In the genomic region with DNA sequence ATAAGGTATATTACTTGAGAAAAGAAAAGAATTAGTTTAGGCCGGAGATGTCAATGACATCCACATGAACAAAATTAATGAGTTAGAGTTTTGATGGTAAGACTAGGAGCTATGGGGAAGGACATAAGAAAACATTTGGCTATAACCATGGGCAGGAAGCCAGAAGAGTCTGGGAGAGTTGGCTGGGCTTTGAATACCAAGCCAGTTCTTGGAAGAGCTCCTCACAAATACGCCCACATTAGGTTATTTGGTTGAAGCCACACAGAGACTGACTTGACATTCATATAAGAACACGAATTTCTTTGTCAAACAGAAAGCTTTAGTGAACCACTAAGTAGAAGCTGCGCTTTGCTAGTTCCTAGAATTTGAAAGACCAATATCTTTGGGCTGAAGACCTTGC, we compare ENCODE assay signal across 26 mouse cellular contexts.
DNase-seq lines count a peak whose midpoint lies in the region; ATAC-seq and TF ChIP-seq lines count a peak whose summit lies in the region.
"Had no signal": no experiment of that assay in that cellular context is flagged by ENCODE, and none has a peak within 500 bp of the region (broad histone marks: within the 10 kb centered on the region; RNA-seq: fewer than 3 reads in every experiment).

No protein-coding gene starts in this region.

- H3K9ac ChIP-seq in hindbrain, postnatal 0 days (replicated peaks; ENCODE audit: low read length): no peak overlapping the region
- no peak overlapping the region for H3K9ac ChIP-seq in hindbrain, embryonic 16.5 days (ENCODE audit: low read depth, low read length)
- H3K9ac ChIP-seq: embryonic facial prominence, embryonic 13.5 days; heart, embryonic 12.5 days; limb, embryonic 15.5 days; liver, embryonic 14.5 days; lung, embryonic 15.5 days; neural tube, embryonic 15.5 days had no signal

- WGBS in hindbrain, postnatal 0 days: 72% methylated on average over 4 of the region's 4 CpGs
- WGBS in hindbrain, embryonic 16.5 days: 79% methylated on average over 4 of the region's 4 CpGs

- H3K4me3 ChIP-seq in hindbrain, postnatal 0 days (ENCODE audit: low read length): no peak overlapping the region
- no peak overlapping the region for H3K4me3 ChIP-seq in hindbrain, embryonic 16.5 days (ENCODE audit: low read length)
- H3K4me3 ChIP-seq: embryonic facial prominence, embryonic 13.5 days; heart, embryonic 12.5 days; hindbrain, embryonic 10.5 days; limb, embryonic 15.5 days; lung, embryonic 15.5 days; neural tube, embryonic 15.5 days had no signal

- H3K4me1 ChIP-seq in hindbrain, postnatal 0 days (ENCODE audit: insufficient read depth, low read length): no peaks in the 10 kb centered on the region
- no peaks in the 10 kb centered on the region for H3K4me1 ChIP-seq in hindbrain, embryonic 16.5 days (ENCODE audit: control insufficient read depth, insufficient read depth, low read depth, low read length)
- H3K4me1 ChIP-seq: embryonic facial prominence, embryonic 13.5 days; heart, embryonic 12.5 days; hindbrain, embryonic 10.5 days; limb, embryonic 15.5 days; lung, embryonic 15.5 days; neural tube, embryonic 15.5 days had no signal

- no peaks in the 10 kb centered on the region for H3K36me3 ChIP-seq in hindbrain, postnatal 0 days (ENCODE audit: insufficient read depth, low read length)
- no peaks in the 10 kb centered on the region for H3K36me3 ChIP-seq in hindbrain, embryonic 16.5 days (ENCODE audit: control insufficient read depth, insufficient read depth, low read length)
- H3K36me3 ChIP-seq: embryonic facial prominence, embryonic 13.5 days; heart, embryonic 12.5 days; hindbrain, embryonic 10.5 days; limb, embryonic 15.5 days; lung, embryonic 15.5 days; neural tube, embryonic 15.5 days had no signal

- no peak overlapping the region for H3K4me2 ChIP-seq in hindbrain, postnatal 0 days (ENCODE audit: low read depth, low read length)
- no peak overlapping the region for H3K4me2 ChIP-seq in hindbrain, embryonic 16.5 days (ENCODE audit: low read length)
- H3K4me2 ChIP-seq: embryonic facial prominence, embryonic 13.5 days; heart, embryonic 12.5 days; limb, embryonic 15.5 days; lung, embryonic 15.5 days; neural tube, embryonic 15.5 days had no signal

- H3K27ac ChIP-seq in hindbrain, postnatal 0 days: no peak overlapping the region
- no peak overlapping the region for H3K27ac ChIP-seq in hindbrain, embryonic 16.5 days (ENCODE audit: low read depth, low read length)
- H3K27ac ChIP-seq: embryonic facial prominence, embryonic 13.5 days; hindbrain, embryonic 10.5 days; kidney, postnatal 0 days; limb, embryonic 15.5 days; liver, embryonic 14.5 days; lung, embryonic 15.5 days; neural tube, embryonic 15.5 days had no signal

- no peak for TF ChIP-seq CTCF in hindbrain, postnatal 0 days (IDR thresholded peaks at IDR 0.05; ENCODE audit: low read depth)

- DNase-seq in hindbrain, postnatal 0 days (ENCODE audit: low spot score): peak; percentile 14
- peak; percentile 81 for DNase-seq in brain, adult 2 months (ENCODE audit: low read depth, low spot score)
- peak; percentile 30 to 46 for DNase-seq in cerebellum, postnatal 25 days
- DNase-seq in skeletal muscle tissue, adult 2 months (ENCODE audit: low read depth, low spot score): peak; percentile 0
- DNase-seq in spleen, adult 12 weeks (ENCODE audit: low spot score): no peak
- DNase-seq: adrenal gland, adult 8-10 months; gastrocnemius, postnatal 14 days; heart, adult 18-20 months; heart, postnatal 10 days; kidney, adult 11 months; left cerebral cortex, postnatal 4 days; lung, postnatal 4 days; right cerebral cortex, adult 18-20 months had no signal

- no peaks in the 10 kb centered on the region for H3K27me3 ChIP-seq in hindbrain, postnatal 0 days (ENCODE audit: insufficient read depth, low read length)
- H3K27me3 ChIP-seq in hindbrain, embryonic 16.5 days (replicated peaks; ENCODE audit: control insufficient read depth, insufficient read depth, low read length): no peaks in the 10 kb centered on the region
- H3K27me3 ChIP-seq: embryonic facial prominence, embryonic 13.5 days; heart, embryonic 12.5 days; limb, embryonic 15.5 days; lung, embryonic 15.5 days; neural tube, embryonic 15.5 days had no signal

- ATAC-seq in hindbrain, postnatal 0 days: no peak
- no peak for ATAC-seq in hindbrain, embryonic 16.5 days
- no peak for ATAC-seq in megakaryocyte, adult 5-6 weeks (ENCODE audit: poor library complexity, severe bottlenecking)
- ATAC-seq: activated CD4-positive, CD25-positive, alpha-beta regulatory T cell, adult 4 months; forebrain, embryonic 16.5 days; midbrain, embryonic 16.5 days had no signal

- no peaks in the 10 kb centered on the region for H3K9me3 ChIP-seq in hindbrain, postnatal 0 days (ENCODE audit: low read length)
- H3K9me3 ChIP-seq in hindbrain, embryonic 16.5 days (ENCODE audit: control insufficient read depth, low read length): no peaks in the 10 kb centered on the region
- H3K9me3 ChIP-seq: embryonic facial prominence, embryonic 13.5 days; heart, embryonic 12.5 days; hindbrain, embryonic 10.5 days; limb, embryonic 15.5 days; lung, embryonic 15.5 days; neural tube, embryonic 15.5 days had no signal
